Mouse (Mus musculus): ENCODE measurements at regions not wholly inside any gene's neighbourhood (a gene's known extent, or its start where the extent isn't known, plus 50 kb on each side); places are given as distances from the start of the nearest gene placed in this dataset.
A peak's percentile ranks its signal among the peaks of the same experiment; 100 is the strongest.

DNA sequence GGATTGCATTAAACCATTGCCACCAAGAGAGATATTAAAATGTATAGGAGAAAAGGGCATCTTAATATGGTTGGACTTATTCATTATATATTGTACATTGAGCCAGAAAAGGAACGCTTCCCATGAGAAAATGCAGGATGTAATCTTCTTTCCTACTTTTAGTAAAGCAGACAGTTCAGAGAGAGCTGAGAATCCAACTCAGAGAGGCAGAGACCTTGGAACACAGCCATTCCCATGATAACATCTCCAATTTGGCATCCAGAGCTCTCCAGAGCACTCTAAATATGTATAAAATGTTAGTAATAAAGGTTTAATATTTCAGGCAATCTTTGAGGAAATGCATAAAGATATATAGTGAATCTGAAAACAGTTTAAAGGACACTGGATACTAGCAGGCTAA, 199.3 kb upstream of the Asb5 start:
- DNase-seq, result peak; percentile 5

- DNase-seq, result no peak
Observed at GRCm38 (mm10) chr8:54331883-54332282, 197.5 kb upstream of the Asb5 start.

DNA sequence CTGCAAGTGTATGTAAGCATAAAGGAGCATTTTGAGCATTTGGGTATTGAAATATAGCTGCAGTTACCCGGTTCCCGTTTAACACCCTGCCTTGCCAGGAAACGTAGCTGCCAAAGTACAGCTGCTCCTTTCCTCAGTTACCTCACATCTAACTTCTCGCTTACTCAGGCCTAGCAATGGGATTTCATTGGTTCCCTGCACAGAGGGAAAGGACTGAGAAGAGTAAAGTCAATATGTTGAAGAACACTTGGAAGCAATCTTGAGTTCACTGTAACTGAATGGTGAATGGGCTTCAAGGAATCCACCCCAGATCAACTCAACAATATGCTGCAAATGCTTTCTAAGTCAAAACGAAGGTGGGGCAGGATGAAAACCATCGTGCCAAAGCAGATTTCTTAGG, 178.3 kb upstream of the Asb5 start:
- DNase-seq, result no peak

GRCm38 (mm10) chr8:54361716-54362115, 167.7 kb upstream of the Asb5 start:
- DNase-seq, result no peak

GRCm38 (mm10) chr8:54370501-54370900, 158.9 kb upstream of the Asb5 start:
- DNase-seq, result no peak

- no peak for DNase-seq
Observed at GRCm38 (mm10) chr8:54371073-54371472, 158.3 kb upstream of the Asb5 start.

- DNase-seq, result no peak
Observed at GRCm38 (mm10) chr8:54372921-54373320, 156.5 kb upstream of the Asb5 start.

GRCm38 (mm10) chr8:54375373-54376098, 153.8 kb upstream of the Asb5 start:
- DNase-seq, result no peak

DNA sequence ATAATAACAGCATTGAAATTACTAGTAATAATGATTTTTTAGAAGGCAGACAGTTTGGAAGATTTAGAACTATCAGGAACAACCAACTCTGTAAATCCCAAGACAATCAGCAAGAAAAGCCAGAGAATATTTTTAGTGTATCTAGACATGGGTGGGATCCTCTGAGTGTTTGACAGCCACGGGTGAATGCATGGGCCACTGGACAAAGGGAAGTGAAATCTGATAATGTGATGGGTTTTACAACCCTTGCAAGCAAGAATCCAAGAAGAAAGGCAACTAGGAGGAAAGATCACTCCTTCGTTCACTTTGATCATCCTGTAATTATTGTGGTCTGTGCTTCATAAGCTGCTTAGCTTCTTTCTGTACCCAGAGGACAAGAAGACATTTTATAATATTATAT, 149.2 kb upstream of the Asb5 start:
- no peak for DNase-seq

GRCm38 (mm10) chr8:54392866-54393265, 136.5 kb upstream of the Asb5 start:
- no peak for DNase-seq

- DNase-seq, result peak; percentile 5
Observed at GRCm38 (mm10) chr8:54393466-54394197, 135.7 kb upstream of the Asb5 start.

DNA sequence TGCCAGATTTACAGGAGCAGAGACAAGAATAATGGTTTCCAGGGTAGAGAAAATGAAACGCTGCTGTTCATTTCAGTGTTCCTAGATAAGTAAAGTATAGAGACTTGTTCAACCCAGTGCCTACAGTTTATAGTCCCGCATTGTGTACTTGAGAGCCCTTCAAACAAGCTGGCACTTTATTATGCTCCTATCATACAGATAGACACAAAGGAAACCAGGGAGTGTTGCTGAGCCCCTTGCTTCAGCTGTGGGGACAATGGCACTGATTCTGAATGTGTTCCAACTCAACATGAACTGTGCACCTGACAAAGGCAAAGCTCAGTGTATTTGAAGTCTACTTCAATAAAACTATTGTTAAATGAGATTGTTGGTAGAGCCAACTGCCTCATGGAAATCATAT, 123.7 kb upstream of the Asb5 start:
- DNase-seq, result no peak

DNA sequence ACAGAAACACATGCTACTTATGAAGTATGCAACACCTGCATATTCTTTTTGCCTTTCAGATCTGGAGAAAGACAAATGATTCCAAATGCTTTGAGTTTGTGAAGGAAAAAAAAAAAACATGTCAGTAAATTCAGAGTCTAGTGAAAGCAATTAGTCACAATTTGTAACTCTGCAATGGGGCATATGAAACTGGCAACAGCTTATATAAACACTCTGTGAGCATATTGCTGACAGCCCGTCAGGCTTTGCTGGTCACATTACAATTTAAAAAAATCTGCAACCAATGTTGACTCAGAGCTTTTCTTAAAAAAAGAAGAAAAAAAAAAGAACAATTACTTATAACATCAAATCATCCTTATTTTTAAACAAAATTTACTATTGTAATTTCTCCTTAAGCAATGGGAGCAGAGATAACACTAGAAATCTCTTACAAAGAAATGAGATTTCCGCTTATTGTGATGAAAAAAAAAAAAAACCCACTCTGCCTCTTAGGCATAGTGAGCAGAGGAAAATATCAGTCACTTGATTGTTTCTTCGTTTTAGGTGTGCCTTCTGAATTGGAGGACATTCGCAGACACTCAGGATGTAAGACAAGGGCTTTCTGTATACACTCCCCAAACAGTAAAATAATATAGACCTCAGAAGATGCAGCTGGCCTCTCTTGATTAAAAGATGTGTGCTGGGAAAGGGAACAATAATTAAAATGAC, 115.1 kb upstream of the Asb5 start:
- no peak for DNase-seq

GRCm38 (mm10) chr8:54416691-54417090, 112.7 kb upstream of the Asb5 start:
- DNase-seq, result no peak

DNA sequence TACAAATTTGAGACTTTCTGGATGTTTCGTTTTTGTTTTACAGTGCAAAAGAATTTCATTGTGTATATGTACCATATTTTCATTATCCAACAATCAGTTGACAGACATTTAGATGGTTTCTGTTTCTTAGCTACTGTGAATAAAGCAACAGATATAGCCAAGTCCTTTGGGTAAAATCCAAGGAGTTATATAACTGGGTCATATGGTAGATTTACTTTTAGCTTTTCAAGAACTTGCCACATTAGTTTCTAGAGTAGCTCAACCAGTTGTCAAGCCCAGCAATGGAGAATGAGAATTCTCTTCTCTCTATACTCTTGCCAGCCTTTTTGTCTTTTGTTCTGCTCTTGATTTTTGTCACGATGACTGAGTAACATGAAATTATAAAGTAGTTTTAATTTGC, 111.3 kb upstream of the Asb5 start:
- no peak for DNase-seq

DNA sequence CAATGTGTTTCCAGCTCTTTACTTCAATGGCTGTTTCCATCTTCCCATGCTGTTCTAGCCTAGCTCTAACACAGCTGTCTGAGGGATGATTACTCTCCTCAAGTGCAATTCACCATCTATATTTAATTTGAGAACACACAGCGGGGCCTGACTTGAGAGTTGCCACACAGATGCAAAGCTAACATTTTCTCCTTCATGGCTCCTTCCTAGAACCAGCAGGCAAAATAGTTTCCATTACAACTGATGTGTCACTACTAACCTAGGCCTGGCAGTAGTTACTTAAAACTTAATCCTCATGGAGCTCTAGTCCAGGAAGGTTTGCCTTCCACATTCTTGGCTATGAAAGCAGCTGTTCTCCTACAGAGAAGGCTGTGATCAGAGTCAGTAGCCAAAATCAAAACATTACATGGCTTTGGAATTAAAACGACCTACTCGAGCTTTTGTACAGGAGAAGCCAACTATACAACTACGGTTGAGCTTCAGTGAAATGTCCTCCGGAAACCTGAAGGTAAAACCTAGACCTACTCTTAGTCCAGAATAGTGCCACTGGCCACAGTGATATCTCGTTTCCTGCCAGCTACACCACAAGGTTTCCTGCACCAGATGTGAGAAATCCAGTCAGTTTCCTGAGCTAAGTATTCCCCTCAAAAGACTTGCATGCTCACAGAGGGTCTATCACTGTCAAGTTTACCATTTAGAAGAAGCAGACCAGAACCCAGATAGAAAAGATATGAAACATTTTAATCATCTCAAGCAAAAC, 108.9 kb upstream of the Asb5 start:
- no peak for DNase-seq

DNA sequence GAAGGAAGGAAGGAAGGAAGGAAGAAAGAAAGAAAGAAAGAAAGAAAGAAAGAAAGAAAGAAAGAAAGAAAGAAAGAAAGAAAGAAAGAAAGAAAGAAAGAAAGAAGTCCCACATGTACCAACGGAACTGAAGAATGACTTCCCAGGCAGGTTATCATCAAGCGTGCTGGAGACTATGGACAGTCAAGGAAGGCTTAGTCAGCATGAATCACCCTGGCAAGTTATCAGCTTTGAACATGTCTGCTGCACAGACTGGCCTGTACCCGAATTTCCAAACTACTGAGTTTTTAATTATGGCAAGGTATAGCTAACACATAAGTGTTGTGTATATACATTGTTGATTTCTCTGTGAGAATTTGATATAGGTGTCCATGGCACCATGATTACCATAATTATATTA, 104.3 kb upstream of the Asb5 start:
- peak; percentile 48 for DNase-seq

GRCm38 (mm10) chr8:54435694-54436093, 93.7 kb upstream of the Asb5 start:
- DNase-seq, result no peak

DNA sequence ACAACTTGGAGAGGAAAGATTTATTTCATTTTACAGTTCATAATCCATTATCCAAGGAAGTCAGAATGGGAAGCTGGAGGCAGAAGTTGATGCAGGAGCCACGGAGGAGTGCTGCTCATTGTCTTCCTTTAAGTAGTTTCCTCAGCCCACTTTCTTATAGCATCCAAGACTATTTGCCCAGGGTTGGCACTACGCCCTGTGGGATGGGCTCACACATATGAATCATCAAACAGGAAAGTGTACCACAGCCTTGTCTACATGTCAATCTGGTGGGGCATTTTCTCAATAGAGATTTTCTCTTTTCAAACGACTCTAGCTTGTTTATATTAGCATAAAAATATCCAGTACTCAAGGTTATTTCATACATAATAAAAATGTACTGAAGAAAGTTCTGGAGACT, 88.2 kb upstream of the Asb5 start:
- no peak for DNase-seq

- no peak for DNase-seq
Observed at GRCm38 (mm10) chr8:54442395-54442794, 87.0 kb upstream of the Asb5 start.

DNA sequence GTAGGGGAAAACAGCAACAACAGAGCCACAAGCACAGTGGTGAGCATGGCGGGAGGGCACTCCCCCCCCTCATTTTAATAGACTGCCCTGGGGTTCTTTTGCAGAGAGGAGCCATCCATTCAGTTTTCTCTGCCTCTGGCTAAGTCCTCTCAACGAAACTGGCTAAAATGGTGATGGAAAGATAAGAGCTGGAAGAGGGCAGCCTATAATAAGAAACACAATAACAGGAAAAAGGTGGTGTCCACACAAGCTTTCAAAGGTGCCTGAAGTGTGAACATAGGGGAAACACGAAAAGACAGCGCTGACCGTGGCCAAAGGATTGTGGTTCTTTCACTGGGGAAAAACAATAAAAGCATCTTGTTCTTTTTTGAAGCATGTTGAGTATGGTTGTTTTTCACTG, 83.0 kb upstream of the Asb5 start:
- no peak for DNase-seq

DNA sequence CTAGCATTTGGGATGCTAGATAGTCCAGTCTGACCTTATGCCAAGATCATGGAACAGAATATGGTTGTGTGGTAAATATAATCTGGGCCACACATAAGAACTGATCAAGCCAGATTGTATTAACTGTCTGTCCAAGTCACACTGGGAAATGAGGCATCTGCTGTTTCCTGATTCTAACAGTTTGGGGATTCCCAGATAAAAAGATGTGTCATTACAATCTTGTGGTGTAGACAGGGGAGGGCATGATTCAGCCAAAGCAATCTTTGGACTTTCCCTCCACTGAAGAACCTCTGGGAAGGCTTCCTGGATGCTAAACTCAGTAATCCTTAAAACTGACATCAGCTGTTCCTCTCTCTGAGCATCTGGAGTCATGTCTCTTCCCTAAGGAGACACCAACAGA, 79.6 kb upstream of the Asb5 start:
- no peak for DNase-seq

Data from adrenal gland, adult 2 months (tissue).